ENCODE assay signal across 22 mouse cellular contexts in genomic region chr11:115889159-115889558, GRCm38 (mm10). TPM values are rescaled to one million over a fixed set of nuclear protein-coding genes. Genes with fewer than 3 reads are reported as not detected.
"Had no signal": no experiment of that assay in that cellular context is flagged by ENCODE, and none has a peak within 500 bp of the region (broad histone marks: within the 10 kb centered on the region; RNA-seq: fewer than 3 reads in every experiment).

No protein-coding gene starts in this region.

- H3K9ac ChIP-seq: liver, embryonic 13.5 days; liver, embryonic 15.5 days; liver, postnatal 0 days; lung, embryonic 14.5 days; midbrain, embryonic 12.5 days; neural tube, embryonic 13.5 days; neural tube, embryonic 15.5 days had no signal

- H3K4me1 ChIP-seq: midbrain, embryonic 12.5 days; neural tube, embryonic 13.5 days; neural tube, embryonic 15.5 days had no signal

- DNase-seq: liver, embryonic 13.5 days; liver, postnatal 0 days; lung, embryonic 14.5 days; midbrain, embryonic 14.5 days; retina, postnatal 1 day; right cerebral cortex, adult 18-20 months; right cerebral cortex, postnatal 25 days; right cerebral cortex, postnatal 4 days; spleen, adult 18-20 months; thymus, adult 18-20 months; thymus, postnatal 14 days; thymus, postnatal 36 days had no signal

- H3K27me3 ChIP-seq: neural tube, embryonic 15.5 days had no signal

- H3K27ac ChIP-seq: liver, embryonic 15.5 days; macrophage; midbrain, embryonic 10.5 days; midbrain, embryonic 12.5 days; neural tube, embryonic 13.5 days; neural tube, embryonic 15.5 days had no signal

- ATAC-seq: liver, postnatal 0 days; midbrain, embryonic 16.5 days had no signal

- H3K9me3 ChIP-seq: liver, embryonic 13.5 days; liver, embryonic 15.5 days; megakaryocyte, embryonic 14.5 days; midbrain, embryonic 10.5 days; midbrain, embryonic 12.5 days; neural tube, embryonic 13.5 days; neural tube, embryonic 15.5 days had no signal

- H3K4me2 ChIP-seq: liver, embryonic 13.5 days; liver, embryonic 15.5 days; lung, embryonic 14.5 days; midbrain, embryonic 12.5 days; neural tube, embryonic 13.5 days; neural tube, embryonic 15.5 days had no signal

- H3K4me3 ChIP-seq: liver, embryonic 13.5 days; liver, embryonic 15.5 days; midbrain, embryonic 10.5 days; midbrain, embryonic 12.5 days; myocyte; neural tube, embryonic 13.5 days; neural tube, embryonic 15.5 days had no signal

RNA-seq across cellular contexts. Expression of gene Smim6, which starts 22.7 kb away (rescaled TPM):
- polyA plus RNA-seq: macrophage; neural tube, embryonic 11.5 days had no signal

RNA-seq across cellular contexts. Expression of gene Myo15b, which starts 31.0 kb away (rescaled TPM):
- polyA plus RNA-seq: midbrain, embryonic 14.5 days; midbrain, embryonic 16.5 days had no signal
